Mouse (Mus musculus) MEL (cell line): Measurements from ENCODE around the gene Rap1gds1. TPM values are rescaled to one million over a fixed set of nuclear protein-coding genes. Genes with fewer than 3 reads are reported as not detected.

Source experiments
- DNase-seq: peaks from one replicate; pipeline ENCODE4 v3.0.0; 2011; ENCODE audit warnings: low read depth, low spot score
- H3K27ac ChIP-seq: 2 replicates; pipeline ENCODE4 v1.5.1; 2012; ENCODE audit warnings: low read depth, mild to moderate bottlenecking, control low read depth, low read length, moderate library complexity; ENCODE audit not compliant: control insufficient read depth
- H3K27me3 ChIP-seq, 2 experiments: fragments of 150-350 bp in 1 of 2; sonication (generic) in 1 of 2; 2 replicates each; pipeline ENCODE4 v1.6.1; 2012; ENCODE audit warnings: low read length in 2 of 2, mild to moderate bottlenecking in 2 of 2, improper control_type of control experiment in 1 of 2, moderate library complexity in 1 of 2; ENCODE audit not compliant: insufficient read depth in 2 of 2, control insufficient read depth in 1 of 2
- H3K36me3 ChIP-seq, 2 experiments: 2 replicates each; pipeline ENCODE4 v1.6.1; 2012 to 2014; ENCODE audit warnings: low read length in 2 of 2, improper control_type of control experiment in 1 of 2, inconsistent platforms in 1 of 2, mild to moderate bottlenecking in 1 of 2; ENCODE audit not compliant: insufficient read depth in 2 of 2, control insufficient read depth in 1 of 2
- H3K4me1 ChIP-seq, 2 experiments: fragments of 150-350 bp in 1 of 2; sonication (generic) in 1 of 2; 2 replicates each; pipeline ENCODE4 v1.6.1; 2012; ENCODE audit warnings: low read length in 2 of 2, improper control_type of control experiment in 1 of 2, mild to moderate bottlenecking in 1 of 2; ENCODE audit not compliant: insufficient read depth in 2 of 2, control insufficient read depth in 1 of 2
- H3K4me3 ChIP-seq, 2 experiments: fragments of 150-350 bp in 1 of 2; sonication (generic) in 1 of 2; 2 replicates each; pipeline ENCODE4 v1.5.1; 2012; ENCODE audit warnings: low read depth in 2 of 2, low read length in 2 of 2, mild to moderate bottlenecking in 2 of 2, moderate library complexity in 2 of 2, control low read depth in 1 of 2, improper control_type of control experiment in 1 of 2; ENCODE audit not compliant: control insufficient read depth in 1 of 2, insufficient read depth in 1 of 2
- H3K79me2 ChIP-seq: 2 replicates; pipeline ENCODE4 v1.6.1; 2012; ENCODE audit warnings: mild to moderate bottlenecking, low read length, moderate library complexity; ENCODE audit not compliant: control insufficient read depth, poor library complexity, insufficient read depth
- H3K9ac ChIP-seq: 2 replicates; pipeline ENCODE4 v1.6.1; 2012; ENCODE audit warnings: low read depth, mild to moderate bottlenecking, control low read depth, low read length, moderate library complexity; ENCODE audit not compliant: control insufficient read depth, poor library complexity, severe bottlenecking
- H3K9me3 ChIP-seq: fragments of 150-350 bp; sonication (generic); replicated peaks from 2 replicates; pipeline ENCODE4 v1.6.1; 2012; ENCODE audit warnings: mild to moderate bottlenecking, low read length, improper control_type of control experiment, moderate library complexity; ENCODE audit not compliant: insufficient read depth
- BHLHE40 ChIP-seq: IDR thresholded peaks from 2 replicates; pipeline ENCODE4 v1.6.1; 2012; ENCODE audit warnings: low read depth, mild to moderate bottlenecking, inconsistent platforms, low read length, improper control_type of control experiment, borderline replicate concordance
- CHD1 ChIP-seq: IDR thresholded peaks from 2 replicates; pipeline ENCODE4 v1.6.1; 2012; ENCODE audit warnings: low read depth, mild to moderate bottlenecking, inconsistent platforms, low read length, improper control_type of control experiment
- CHD2 ChIP-seq: IDR thresholded peaks from 2 replicates; pipeline ENCODE4 v1.6.1; 2011; ENCODE audit warnings: low read length, improper control_type of control experiment
- CTCF ChIP-seq, 3 experiments: IDR thresholded peaks in 2 of 3; conservative IDR thresholded peaks in 1 of 3; 2 replicates each; pipeline ENCODE4 v1.5.1; 2011 to 2012; ENCODE audit warnings: low read length in 3 of 3, low read depth in 2 of 3, mild to moderate bottlenecking in 2 of 3, improper control_type of control experiment in 1 of 3, inconsistent platforms in 1 of 3, mixed read lengths in 1 of 3, moderate library complexity in 1 of 3; ENCODE audit not compliant: control insufficient read depth in 1 of 3, insufficient read depth in 1 of 3, poor library complexity in 1 of 3, severe bottlenecking in 1 of 3
- ELF1 ChIP-seq: IDR thresholded peaks from 2 replicates; pipeline ENCODE4 v1.6.1; 2014; ENCODE audit warnings: low read depth, mild to moderate bottlenecking, inconsistent platforms, low read length, improper control_type of control experiment, moderate library complexity
- EP300 ChIP-seq, 2 experiments: IDR thresholded peaks; 2 replicates each; pipeline ENCODE4 v1.6.1; 2011; ENCODE audit warnings: improper control_type of control experiment in 2 of 2, low read length in 2 of 2, low read depth in 1 of 2, mild to moderate bottlenecking in 1 of 2
- ETS1 ChIP-seq: IDR thresholded peaks from 2 replicates; pipeline ENCODE4 v1.6.1; 2012; ENCODE audit warnings: low read depth, mild to moderate bottlenecking, inconsistent platforms, low read length, improper control_type of control experiment, moderate library complexity
- GABPA ChIP-seq: IDR thresholded peaks from 2 replicates; pipeline ENCODE4 v1.6.1; 2012; ENCODE audit warnings: low read depth, mild to moderate bottlenecking, inconsistent platforms, low read length, improper control_type of control experiment, moderate library complexity
- GATA1 ChIP-seq: IDR thresholded peaks from 2 replicates; pipeline ENCODE4 v1.6.1; 2011; ENCODE audit warnings: low read depth, low read length, improper control_type of control experiment
- HCFC1 ChIP-seq: IDR thresholded peaks from 2 replicates; pipeline ENCODE4 v1.6.1; 2012; ENCODE audit warnings: low read depth, mild to moderate bottlenecking, inconsistent platforms, low read length, improper control_type of control experiment, moderate library complexity
- JUND ChIP-seq: IDR thresholded peaks from 2 replicates; pipeline ENCODE4 v1.6.1; 2011; ENCODE audit warnings: low read depth, mild to moderate bottlenecking, improper control_type of control experiment, low read length
- KAT2A ChIP-seq: conservative IDR thresholded peaks from 2 replicates; pipeline ENCODE4 v1.6.1; 2012; ENCODE audit warnings: low read depth, low read length, improper control_type of control experiment, inconsistent platforms
- MAFK ChIP-seq: IDR thresholded peaks from 2 replicates; pipeline ENCODE4 v1.6.1; 2011; ENCODE audit warnings: low read depth, mild to moderate bottlenecking, low read length, improper control_type of control experiment, borderline replicate concordance
- MYB ChIP-seq: IDR thresholded peaks from 2 replicates; pipeline ENCODE4 v1.6.1; 2011; ENCODE audit warnings: mild to moderate bottlenecking, low read depth, low read length, improper control_type of control experiment
- MYC ChIP-seq: IDR thresholded peaks from 2 replicates; pipeline ENCODE4 v1.6.1; 2011; ENCODE audit warnings: low read depth, mild to moderate bottlenecking, low read length, improper control_type of control experiment, moderate library complexity
- NELFE ChIP-seq: IDR thresholded peaks from 2 replicates; pipeline ENCODE4 v1.6.1; 2011; ENCODE audit warnings: low read depth, low read length, improper control_type of control experiment
- RCOR1 ChIP-seq: IDR thresholded peaks from 2 replicates; pipeline ENCODE4 v1.6.1; 2012; ENCODE audit warnings: low read depth, mild to moderate bottlenecking, inconsistent platforms, low read length, improper control_type of control experiment
- SIN3A ChIP-seq: IDR thresholded peaks from 2 replicates; pipeline ENCODE4 v1.6.1; 2012; ENCODE audit warnings: low read length, improper control_type of control experiment, inconsistent platforms
- TAL1 ChIP-seq: IDR thresholded peaks from 2 replicates; pipeline ENCODE4 v1.6.1; 2012; ENCODE audit warnings: mild to moderate bottlenecking, inconsistent platforms, low read length, moderate library complexity, mixed read lengths
- TBP ChIP-seq: IDR thresholded peaks from 2 replicates; pipeline ENCODE4 v1.8.0; 2011; ENCODE audit warnings: low read depth, low read length, improper control_type of control experiment
- TCF12 ChIP-seq: IDR thresholded peaks from 2 replicates; pipeline ENCODE4 v1.6.1; 2014; ENCODE audit warnings: low read depth, mild to moderate bottlenecking, inconsistent platforms, low read length, improper control_type of control experiment, moderate library complexity
- USF1 ChIP-seq: IDR thresholded peaks from 2 replicates; pipeline ENCODE4 v1.6.1; 2014; ENCODE audit warnings: low read depth, mild to moderate bottlenecking, inconsistent platforms, low read length, improper control_type of control experiment, moderate library complexity
- USF2 ChIP-seq, 2 experiments: IDR thresholded peaks; 2 replicates each; pipeline ENCODE4 v1.6.1; 2011 to 2012; ENCODE audit warnings: improper control_type of control experiment in 2 of 2, low read length in 2 of 2, borderline replicate concordance in 1 of 2, inconsistent platforms in 1 of 2, low read depth in 1 of 2, mild to moderate bottlenecking in 1 of 2; ENCODE audit not compliant: insufficient read depth in 1 of 2
- ZC3H11A ChIP-seq: IDR thresholded peaks from 2 replicates; pipeline ENCODE4 v1.6.1; 2012; ENCODE audit warnings: low read depth, mild to moderate bottlenecking, inconsistent platforms, low read length, improper control_type of control experiment
- ZKSCAN1 ChIP-seq: IDR thresholded peaks from 2 replicates; pipeline ENCODE4 v1.6.1; 2012; ENCODE audit warnings: low read depth, mild to moderate bottlenecking, inconsistent platforms, low read length, improper control_type of control experiment, moderate library complexity
- ZNF384 ChIP-seq: IDR thresholded peaks from 2 replicates; pipeline ENCODE4 v1.6.1; 2012; ENCODE audit warnings: low read depth, mild to moderate bottlenecking, inconsistent platforms, low read length, improper control_type of control experiment
- polyA plus RNA-seq, 2 experiments: library from polyadenylated mRNA; stranded (reverse) in 1 of 2; unstranded in 1 of 2; fragments of >175 nt in 1 of 2; fragments of >200 nt in 1 of 2; gene quantifications; 2 replicates each; pipeline versions ENCODE4 v1.2.1 to v1.2.4; 2012; ENCODE audit warnings: low replicate concordance in 2 of 2, low read depth in 1 of 2; ENCODE audit not compliant: insufficient read length in 2 of 2, insufficient read depth in 1 of 2, missing spikeins in 1 of 2
- total RNA-seq: library from RNA; depleted of rRNA; stranded (reverse); fragments of 300-350 nt; gene quantifications from 2 replicates; pipeline ENCODE4 v1.2.3, GENCODE M21; 2012

Gene Rap1gds1
- total and polyA plus RNA-seq, 3 experiments = 34.7 to 67.2 (median 53.3) TPM

DNA sequence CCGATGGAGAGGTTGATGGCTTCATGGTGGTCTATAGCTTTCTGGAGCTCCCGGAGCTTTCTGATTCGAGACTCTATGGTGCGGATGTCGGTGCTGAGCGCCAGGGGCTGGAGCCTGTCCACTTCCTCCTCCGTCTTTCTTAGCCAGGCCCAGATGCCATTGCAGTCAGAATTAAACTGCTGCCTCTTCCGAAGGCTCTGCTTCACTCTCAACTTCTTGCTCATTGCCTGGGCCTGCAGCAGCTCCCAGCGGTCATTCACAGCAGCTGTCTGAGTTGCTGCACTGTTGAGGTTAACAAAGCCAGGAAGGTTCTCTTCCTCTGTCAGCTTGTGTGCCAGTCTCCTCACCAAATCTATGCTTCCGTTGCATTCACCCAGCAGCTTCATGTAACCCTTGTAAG is 137.8 kb downstream of the Rap1gds1 start:
- no peaks in the 10 kb centered on the region for H3K4me1 ChIP-seq

DNA sequence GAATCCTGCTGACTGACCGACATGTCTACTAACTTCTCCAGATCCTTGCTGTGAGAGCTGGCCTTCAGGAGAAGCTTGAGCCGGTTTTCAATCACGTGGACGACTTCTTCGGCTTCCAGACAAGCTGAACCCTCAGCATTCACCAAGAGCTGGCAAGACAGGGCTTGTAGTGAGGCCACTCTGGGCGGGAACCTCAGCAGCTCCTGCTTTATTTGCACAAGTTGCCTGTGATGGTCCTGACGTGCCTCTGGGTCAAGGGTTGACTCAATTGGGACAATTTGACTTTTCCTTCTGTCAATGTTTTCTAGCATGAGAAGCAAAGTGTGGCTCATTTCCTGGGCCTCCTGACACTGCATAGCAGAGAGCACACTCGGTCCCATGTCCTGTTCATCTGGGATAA is 138.2 kb downstream of the Rap1gds1 start:
- Histone ChIP-seq H3K36me3 (peaks cover 0 to under 1% of the 10 kb centered on the region in 2 experiments; a peak in 2 of 4 replicates), H3K79me2 (no peaks in the 10 kb centered on the region), H3K4me1 (no peaks in the 10 kb centered on the region), H3K27me3 (no peaks in the 10 kb centered on the region), H3K9me3 (no peaks in the 10 kb centered on the region), H3K4me3 (no peak overlapping the region), H3K27ac (no peak overlapping the region), H3K9ac (no peak overlapping the region)
- no peak for DNase-seq
- TF ChIP-seq SIN3A = no peak
- no peak for TF ChIP-seq MAFK
- no peak for TF ChIP-seq GABPA
- no peak for TF ChIP-seq TBP
- no peak for TF ChIP-seq USF2 (IDR thresholded peaks at IDR 0.05; ENCODE audit: borderline replicate concordance in 1 of 2, insufficient read depth in 1 of 2, low read depth in 1 of 2, low read length in 2 of 2)
- no peak for TF ChIP-seq CHD2
- no peak for TF ChIP-seq BHLHE40
- no peak for TF ChIP-seq RCOR1
- no peak for TF ChIP-seq TCF12
- no peak for TF ChIP-seq EP300 (IDR thresholded peaks at IDR 0.05; ENCODE audit: low read depth in 1 of 2, low read length in 2 of 2)
- no peak for TF ChIP-seq ZNF384
- TF ChIP-seq ZKSCAN1 = no peak
- no peak for TF ChIP-seq TAL1
- no peak for TF ChIP-seq CHD1
- no peak for TF ChIP-seq CTCF (IDR thresholded peaks at IDR 0.05 in 2 of 3, conservative IDR thresholded peaks at IDR 0.05 in 1 of 3; ENCODE audit: control insufficient read depth in 1 of 3, insufficient read depth in 1 of 3, low read depth in 2 of 3, low read length in 3 of 3, poor library complexity in 1 of 3, severe bottlenecking in 1 of 3)
- no peak for TF ChIP-seq NELFE

More for the DNA sequence above, 137.8 kb downstream of the Rap1gds1 start:
- H3K79me2 ChIP-seq = no peaks in the 10 kb centered on the region
- DNase-seq = no peak
- no peak overlapping the region for H3K4me3 ChIP-seq
- H3K9ac ChIP-seq = no peak overlapping the region
- no peaks in the 10 kb centered on the region for H3K27me3 ChIP-seq
- H3K27ac ChIP-seq = no peak overlapping the region
- no peaks in the 10 kb centered on the region for H3K9me3 ChIP-seq
- TF ChIP-seq GATA1 = no peak
- TF ChIP-seq JUND = no peak
- TF ChIP-seq NELFE = no peak
- no peak for TF ChIP-seq CTCF (IDR thresholded peaks at IDR 0.05 in 2 of 3, conservative IDR thresholded peaks at IDR 0.05 in 1 of 3; ENCODE audit: control insufficient read depth in 1 of 3, insufficient read depth in 1 of 3, low read depth in 2 of 3, low read length in 3 of 3, poor library complexity in 1 of 3, severe bottlenecking in 1 of 3)
- TF ChIP-seq TAL1 = no peak
- no peak for TF ChIP-seq TBP
- no peak for TF ChIP-seq ETS1
- no peak for TF ChIP-seq ELF1
- no peak for TF ChIP-seq KAT2A
- TF ChIP-seq TCF12 = no peak
- no peak for TF ChIP-seq ZC3H11A
- no peak for TF ChIP-seq CHD2
- TF ChIP-seq HCFC1 = no peak
- TF ChIP-seq MYB = no peak
- TF ChIP-seq CHD1 = no peak
- TF ChIP-seq MYC = no peak
- TF ChIP-seq BHLHE40 = no peak
- TF ChIP-seq USF1 = no peak
- peaks cover 0 to 3% of the 10 kb centered on the region in 2 experiments; a peak in 2 of 4 replicates for H3K36me3 ChIP-seq
